Mouse (Mus musculus): ENCODE results near the gene Trmt13. TPM values are rescaled to one million over a fixed set of nuclear protein-coding genes. Genes with fewer than 3 reads are reported as not detected.
A peak's percentile ranks its signal among the peaks of the same experiment; 100 is the strongest.

Gene Trmt13
- total RNA-seq, 2 experiments from 2014 or later, result 14.0 to 17.5 TPM

GRCm38 (mm10) chr3:116634853-116635252 lies 20.5 kb upstream of the Trmt13 start:
- DNase-seq (ENCODE audit: low spot score in 2 of 2), result no peak

DNA sequence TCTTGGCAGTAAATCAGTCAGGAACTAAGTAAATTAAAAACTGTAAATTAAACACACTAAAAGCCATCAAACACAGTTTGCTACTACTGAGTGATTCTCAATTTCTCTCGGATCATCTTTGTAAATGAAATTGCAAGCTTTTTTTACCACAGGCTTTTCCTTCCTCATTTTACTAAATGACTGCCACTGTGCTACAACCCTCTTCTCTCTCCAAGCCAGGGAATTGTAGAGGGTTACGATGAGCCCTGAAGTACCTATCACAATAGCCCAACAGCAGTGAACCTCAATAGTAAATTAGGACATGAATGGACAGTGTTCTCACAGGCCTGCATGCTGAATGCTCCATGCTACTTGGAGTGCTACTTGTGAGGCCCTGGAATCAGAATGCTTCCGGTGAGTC lies 19.7 kb upstream of the Trmt13 start:
- DNase-seq (ENCODE audit: low spot score in 2 of 2), result no peak

- DNase-seq (ENCODE audit: low spot score in 2 of 2), result no peak
These were observed 18.6 kb upstream of the Trmt13 start for GRCm38 (mm10) chr3:116632971-116633370.

DNA sequence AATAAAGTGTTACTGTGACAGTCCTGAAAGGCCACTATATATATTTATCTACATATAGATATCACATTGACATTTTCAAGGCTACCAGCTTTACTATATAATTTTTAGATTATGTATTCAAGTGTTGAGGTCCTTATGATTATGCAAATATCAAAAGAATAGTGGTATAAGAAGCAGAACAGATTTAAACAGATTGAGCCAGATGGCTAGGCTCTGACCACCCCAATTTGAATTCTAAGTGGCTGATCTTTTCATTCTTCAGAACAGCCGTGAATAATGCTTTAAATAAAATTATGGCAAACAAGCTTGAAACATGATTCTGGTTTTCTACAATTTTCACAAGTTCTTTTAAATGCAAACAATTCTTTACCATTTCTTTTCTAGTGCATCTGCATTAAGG lies 17.1 kb upstream of the Trmt13 start:
- DNase-seq (ENCODE audit: low spot score in 2 of 2), result no peak

GRCm38 (mm10) chr3:116622641-116623040 lies 8.3 kb upstream of the Trmt13 start:
- no peak for DNase-seq (ENCODE audit: low spot score in 2 of 2)

- no peak for DNase-seq (ENCODE audit: low spot score in 2 of 2)
These were observed 6.4 kb upstream of the Trmt13 start for GRCm38 (mm10) chr3:116620636-116621370.

DNA sequence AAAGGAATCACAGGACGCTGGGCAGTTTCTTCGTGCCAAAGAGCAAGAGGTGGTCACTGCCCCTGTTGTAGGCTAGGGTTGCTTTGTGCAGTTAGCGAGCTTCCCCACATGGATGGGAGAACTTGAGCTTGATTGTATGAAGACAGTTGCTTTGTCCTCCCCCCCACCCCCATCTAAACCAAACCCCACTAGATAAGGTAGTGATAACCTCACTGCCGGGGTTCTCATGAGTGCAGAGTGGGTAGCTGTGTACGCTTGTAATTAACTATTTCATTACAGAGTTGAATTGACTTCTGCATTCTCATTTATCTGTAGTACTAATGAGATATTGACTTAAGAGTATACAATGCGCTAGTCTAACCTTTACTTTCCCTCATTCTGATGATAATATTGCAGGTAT lies 4.5 kb upstream of the Trmt13 start:
- DNase-seq (ENCODE audit: low spot score in 2 of 2), result no peak

GRCm38 (mm10) chr3:116615318-116616068 lies 1.1 kb upstream of the Trmt13 start:
- DNase-seq (ENCODE audit: low spot score in 2 of 2), result no peak

- DNase-seq (ENCODE audit: low spot score in 2 of 2), result no peak
These were observed 9.8 kb downstream of the Trmt13 start for GRCm38 (mm10) chr3:116604570-116604969.

GRCm38 (mm10) chr3:116601781-116602180 lies 12.6 kb downstream of the Trmt13 start:
- no peak for DNase-seq (ENCODE audit: low spot score in 2 of 2)

- DNase-seq (ENCODE audit: low spot score in 2 of 2), result no peak
These were observed 13.4 kb downstream of the Trmt13 start for GRCm38 (mm10) chr3:116601005-116601404.

GRCm38 (mm10) chr3:116599705-116600104 lies 14.7 kb downstream of the Trmt13 start:
- no peak for DNase-seq (ENCODE audit: low spot score in 2 of 2)

GRCm38 (mm10) chr3:116595603-116595991 lies 18.8 kb downstream of the Trmt13 start:
- DNase-seq (ENCODE audit: low spot score in 2 of 2), result no peak

- peak; percentile 99 for DNase-seq (ENCODE audit: low spot score in 2 of 2)
These were observed 19.4 kb downstream of the Trmt13 start, which contains the start of gene Sass6 for GRCm38 (mm10) chr3:116594728-116595602. Sass6 (plus strand) TSS chr3:116594982.

DNA sequence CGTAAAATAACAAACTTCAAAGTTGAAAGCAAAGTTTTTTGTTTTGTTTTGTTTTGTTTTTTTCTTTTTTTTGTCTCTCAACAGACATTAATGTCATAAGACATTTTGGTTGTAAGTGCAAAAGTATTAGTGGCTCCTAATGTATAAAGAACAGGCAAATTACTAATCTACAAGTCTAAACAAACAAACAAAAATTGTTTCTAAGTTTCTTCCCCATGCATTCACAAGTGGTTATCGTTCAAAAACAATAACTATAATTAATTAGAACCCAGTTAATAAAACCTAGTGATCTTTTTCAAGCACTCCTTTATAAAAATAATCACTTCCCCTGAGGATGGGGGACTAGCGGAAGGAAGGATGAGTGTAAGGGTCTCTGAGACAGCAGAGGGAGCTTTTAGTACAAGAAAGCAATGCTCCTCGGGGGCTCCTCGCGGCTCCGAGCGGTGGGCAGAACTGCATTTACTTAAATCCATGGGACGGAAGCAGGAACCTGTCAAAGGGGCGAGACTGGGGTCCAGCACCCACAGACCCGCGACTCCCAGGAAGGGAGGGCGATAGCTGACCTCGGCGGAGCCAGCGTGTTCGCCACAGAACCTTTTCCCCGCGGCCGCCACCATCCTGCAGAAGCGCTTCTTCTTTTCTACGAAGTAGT lies 20.2 kb downstream of the Trmt13 start:
- DNase-seq (ENCODE audit: low spot score in 2 of 2), result no peak

DNA sequence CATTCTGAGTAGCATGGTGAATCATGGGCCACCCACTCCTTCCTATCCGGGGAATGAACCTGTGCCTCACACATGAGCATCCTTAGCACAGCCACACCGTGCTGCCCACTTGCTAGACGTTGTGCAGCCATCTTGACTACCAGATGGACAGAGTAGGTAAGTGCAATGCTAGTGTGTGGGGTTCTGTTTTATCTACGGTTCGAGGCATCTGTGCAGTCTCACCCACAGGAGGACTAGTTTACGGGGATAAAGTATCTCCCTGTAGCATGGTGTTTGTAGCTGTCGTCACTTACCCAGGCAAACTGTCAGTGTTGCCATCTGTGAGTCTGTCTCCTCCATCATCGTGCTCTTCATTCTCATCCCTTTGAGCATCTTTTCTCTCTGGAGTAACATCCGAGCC lies 32.2 kb downstream of the Trmt13 start:
- no peak for DNase-seq (ENCODE audit: low spot score in 2 of 2)

GRCm38 (mm10) chr3:116577286-116577685 lies 37.1 kb downstream of the Trmt13 start:
- DNase-seq (ENCODE audit: low spot score in 2 of 2), result no peak

- no peak for DNase-seq (ENCODE audit: low spot score in 2 of 2)
These were observed 43.8 kb downstream of the Trmt13 start for GRCm38 (mm10) chr3:116570628-116571027.

DNA sequence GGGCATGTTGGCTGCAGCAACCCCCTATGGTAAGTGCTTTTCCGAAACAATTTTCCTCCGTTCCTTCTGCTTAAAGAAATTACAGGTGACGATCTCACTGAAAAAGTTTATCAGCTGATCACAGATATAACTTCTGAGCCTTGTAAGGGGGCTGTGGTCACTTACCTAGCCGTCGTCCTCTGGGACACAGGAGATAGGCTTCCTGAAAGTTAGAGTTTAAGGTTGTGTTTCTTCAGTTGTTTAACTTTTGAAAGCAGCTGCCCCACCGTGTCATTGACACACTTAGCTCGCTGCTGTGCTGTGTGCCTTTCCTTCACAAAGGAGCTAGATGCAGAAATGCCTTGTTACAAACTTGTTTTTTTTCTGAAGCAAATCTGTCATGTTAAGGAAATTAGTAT lies 51.3 kb downstream of the Trmt13 start:
- DNase-seq (ENCODE audit: low spot score in 2 of 2), result no peak

- no peak for DNase-seq (ENCODE audit: low spot score in 2 of 2)
These were observed 51.8 kb downstream of the Trmt13 start, which contains the start of gene Lrrc39 for GRCm38 (mm10) chr3:116562408-116563094. Lrrc39 (plus strand) TSS chr3:116562973.

All from layer of hippocampus, postnatal 10 days (tissue).